Mouse (Mus musculus) embryonic facial prominence, embryonic 14.5 days (tissue): ENCODE measurements at regions not wholly inside any gene's neighbourhood (a gene's known extent, or its start where the extent isn't known, plus 50 kb on each side); places are given as distances from the start of the nearest gene placed in this dataset.
A peak's percentile ranks its signal among the peaks of the same experiment; 100 is the strongest.

ENCODE experiments used
- ATAC-seq: fragments of 200-750 bp; cut with Nextera tagmentation; 2 replicates; pipeline ENCODE4 v1.8.0; 2017; ENCODE audit warnings: low read depth, moderate number of reproducible peaks, moderate TSS enrichment
- DNase-seq: peaks from one replicate; pipeline ENCODE4 v3.0.0-alpha.2; 2015; ENCODE audit warnings: low spot score
- H3K27ac ChIP-seq: fragments of 300-500 bp; sonication (generic); replicated peaks from 2 replicates; pipeline ENCODE4 v1.5.1; 2014; ENCODE audit warnings: low read depth, mild to moderate bottlenecking, low read length, moderate library complexity
- H3K27me3 ChIP-seq: fragments of 300-500 bp; sonication (generic); replicated peaks from 2 replicates; pipeline ENCODE4 v1.6.1; 2014; ENCODE audit warnings: low read length; ENCODE audit not compliant: control insufficient read depth, insufficient read depth
- H3K36me3 ChIP-seq: fragments of 300-500 bp; sonication (generic); 2 replicates; pipeline ENCODE4 v1.6.1; 2014; ENCODE audit warnings: low read length, mixed read lengths; ENCODE audit not compliant: control insufficient read depth, insufficient read depth
- H3K4me1 ChIP-seq: fragments of 300-500 bp; sonication (generic); 2 replicates; pipeline ENCODE4 v1.6.1; 2014; ENCODE audit warnings: antibody characterized with exemption, low read length; ENCODE audit not compliant: control insufficient read depth, insufficient read depth
- H3K4me2 ChIP-seq: fragments of 300-500 bp; sonication (generic); 2 replicates; pipeline ENCODE4 v1.6.1; 2014; ENCODE audit warnings: low read depth, mild to moderate bottlenecking, low read length, moderate library complexity, mixed read lengths
- H3K4me3 ChIP-seq: fragments of 300-500 bp; sonication (generic); 2 replicates; pipeline ENCODE4 v1.5.1; 2014; ENCODE audit warnings: low read depth, mild to moderate bottlenecking, low read length
- H3K9ac ChIP-seq: fragments of 300-500 bp; sonication (generic); 2 replicates; pipeline ENCODE4 v1.6.1; 2014; ENCODE audit warnings: low read depth, mild to moderate bottlenecking, low read length, moderate library complexity, mixed read lengths
- H3K9me3 ChIP-seq: fragments of 300-500 bp; sonication (generic); 2 replicates; pipeline ENCODE4 v1.6.1; 2016; ENCODE audit warnings: low read length; ENCODE audit not compliant: control insufficient read depth
- WGBS: fragments of 180-500 bp; shearing (Covaris S2); extraction: QIAGEN DNeasy Blood & Tissue Kit; methylation state at CpG from one replicate; pipeline ENCODE4 v1.1.7; 2014; 5-methylcytosine and 5-hydroxymethylcytosine counted together

DNA sequence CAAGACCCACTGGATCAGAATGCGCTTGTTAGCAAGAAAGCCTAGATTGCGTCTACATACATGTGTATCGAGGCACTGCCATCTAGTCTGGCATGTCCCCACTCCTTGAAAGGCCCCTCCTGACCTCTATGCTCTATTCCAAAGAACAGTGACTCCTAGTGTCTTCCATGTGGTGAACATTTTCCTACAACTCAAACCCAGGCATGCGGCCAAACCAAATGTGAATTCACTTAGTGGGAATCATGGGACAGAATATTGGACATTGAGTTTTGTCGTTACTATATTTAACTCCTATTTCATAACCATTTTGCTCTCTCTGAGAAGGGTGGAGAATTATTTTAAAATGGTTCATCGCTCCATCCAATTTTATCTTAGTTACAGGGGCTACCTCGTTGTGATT lies 196.7 kb downstream of the Cd47 start:
- peak; percentile 86 for DNase-seq
- WGBS, result 61% methylated on average over 7 of the region's 7 CpGs
- ATAC-seq, result no peak
- H3K4me1 ChIP-seq, result peaks cover 15% of the 10 kb centered on the region; the same call in 1 of the 2 replicates
- H3K9ac ChIP-seq, result no peak overlapping the region
- H3K27ac ChIP-seq, result peak overlapping the region; percentile 48; the same call in 1 of the 2 replicates
- no peaks in the 10 kb centered on the region for H3K36me3 ChIP-seq
- H3K27me3 ChIP-seq, result no peaks in the 10 kb centered on the region
- no peak overlapping the region for H3K4me3 ChIP-seq
- no peaks in the 10 kb centered on the region for H3K9me3 ChIP-seq
- H3K4me2 ChIP-seq, result no peak overlapping the region

DNA sequence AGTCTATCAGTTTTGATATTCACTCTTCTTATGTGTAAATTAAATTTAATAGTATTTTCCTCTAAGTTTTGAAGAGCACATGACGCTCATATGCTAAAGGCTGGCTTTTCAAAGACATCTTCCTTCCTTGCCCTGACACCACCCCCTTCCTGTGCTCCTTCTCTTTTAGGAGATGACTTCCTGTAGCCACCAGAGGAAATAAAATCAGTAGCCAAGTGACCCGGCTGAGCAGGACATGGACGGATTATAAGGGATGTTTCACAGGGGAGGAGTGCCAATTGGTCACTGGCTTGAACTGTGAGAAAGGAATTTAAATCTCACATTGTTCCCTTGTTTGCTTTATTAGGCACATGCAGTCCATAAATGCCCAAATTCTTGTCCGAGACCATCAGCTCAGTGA lies 200.5 kb downstream of the Cd47 start:
- Histone ChIP-seq H3K36me3 (no peaks in the 10 kb centered on the region), H3K27me3 (no peaks in the 10 kb centered on the region), H3K4me1 (peaks cover 15% of the 10 kb centered on the region; the same call in 1 of the 2 replicates), H3K27ac (no peak overlapping the region), H3K9ac (no peak overlapping the region), H3K4me3 (no peak overlapping the region), H3K4me2 (no peak overlapping the region), H3K9me3 (no peaks in the 10 kb centered on the region)
- 65% methylated on average over 4 of the region's 4 CpGs for WGBS
- ATAC-seq, result no peak
- DNase-seq, result no peak

DNA sequence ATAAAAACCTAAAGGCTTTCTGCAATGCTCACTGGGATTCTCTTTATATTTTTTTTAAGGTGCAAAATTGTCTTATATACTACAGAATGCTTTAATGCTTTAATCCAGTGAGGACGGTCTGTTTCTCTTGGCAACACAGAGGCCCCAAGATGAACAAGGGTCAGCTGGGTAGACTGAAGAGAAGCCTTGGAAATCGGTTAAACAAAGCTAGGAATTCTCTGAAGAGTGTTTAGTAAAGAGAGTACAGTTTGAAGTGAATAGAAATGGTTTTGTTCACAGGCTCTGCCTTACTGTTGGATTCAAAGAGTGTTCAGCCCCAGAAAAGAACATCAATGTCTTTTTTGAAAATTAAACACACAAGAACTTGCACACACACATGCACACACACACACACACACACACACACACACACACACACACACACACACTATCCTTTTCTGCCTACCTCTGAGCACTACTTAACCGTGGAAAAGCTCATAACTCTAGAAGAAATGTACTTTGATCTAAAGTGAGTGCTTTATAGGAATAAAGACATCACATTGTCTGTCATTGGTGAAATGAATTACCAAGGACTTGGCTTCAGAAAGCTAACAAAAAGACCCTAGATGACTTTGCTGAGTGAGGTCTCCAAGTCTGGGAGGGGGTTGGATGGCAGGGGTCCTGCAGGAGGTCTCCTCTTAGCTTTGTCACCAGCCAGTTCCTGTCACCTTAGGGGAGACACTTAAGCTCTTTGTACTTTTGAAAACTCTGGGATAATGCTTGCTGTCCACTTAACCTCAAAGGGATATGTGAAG lies 201.5 kb downstream of the Cd47 start:
- Histone ChIP-seq H3K36me3 (no peaks in the 10 kb centered on the region), H3K4me1 (peaks cover 10% of the 10 kb centered on the region; the same call in 1 of the 2 replicates), H3K9ac (no peak overlapping the region), H3K27me3 (no peaks in the 10 kb centered on the region), H3K4me3 (no peak overlapping the region), H3K27ac (no peak overlapping the region), H3K9me3 (no peaks in the 10 kb centered on the region), H3K4me2 (no peak overlapping the region)
- 49% methylated on average over 3 of the region's 3 CpGs for WGBS
- ATAC-seq (no peak), DNase-seq (no peak)

DNA sequence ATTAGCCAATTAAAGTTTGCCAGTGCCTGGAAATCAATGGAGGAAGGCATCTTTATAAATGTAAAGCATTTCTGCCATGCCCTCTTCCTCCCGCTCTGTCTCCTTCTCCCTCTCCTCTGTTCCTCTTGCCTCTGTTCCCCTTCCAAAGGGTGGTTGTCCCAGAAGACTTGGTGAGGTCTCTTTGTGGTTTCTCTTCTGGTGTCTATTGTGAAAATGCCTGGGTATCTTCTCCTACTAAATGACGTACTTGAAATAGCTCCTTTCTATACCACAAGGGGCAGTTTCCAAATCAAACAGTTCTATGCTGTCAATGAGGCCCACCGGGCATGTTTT lies 202.1 kb downstream of the Cd47 start:
- no peak for ATAC-seq
- DNase-seq, result no peak
- WGBS, result 81% methylated on average over 3 of the region's 3 CpGs
- Histone ChIP-seq H3K9ac (no peak overlapping the region), H3K4me3 (no peak overlapping the region), H3K27me3 (no peaks in the 10 kb centered on the region), H3K4me1 (0 out of 2 replicates have a peak, but pooled peaks cover 7% of the 10 kb centered on the region), H3K27ac (no peak overlapping the region), H3K36me3 (no peaks in the 10 kb centered on the region), H3K9me3 (no peaks in the 10 kb centered on the region), H3K4me2 (no peak overlapping the region)

DNA sequence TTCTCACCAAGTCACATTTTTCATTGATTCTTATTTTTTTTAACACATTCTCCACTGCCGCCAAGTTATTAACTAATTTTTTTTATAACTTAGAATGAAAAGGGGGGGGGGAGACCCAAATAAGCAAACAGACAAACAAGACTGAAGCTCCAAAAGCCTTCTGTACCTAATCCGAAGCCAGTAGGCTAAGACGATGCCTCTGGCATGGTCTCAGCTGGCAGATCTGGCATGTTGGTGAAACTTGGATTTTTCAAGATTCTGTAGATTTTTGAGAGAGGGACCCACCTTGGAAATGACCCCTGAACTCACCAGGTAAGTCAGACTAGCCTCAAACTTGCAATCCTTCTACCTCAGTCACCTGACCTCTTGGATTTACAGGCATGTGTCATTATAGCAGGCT lies 208.7 kb downstream of the Cd47 start:
- Histone ChIP-seq H3K9me3 (no peaks in the 10 kb centered on the region), H3K4me3 (no peak overlapping the region), H3K9ac (no peak overlapping the region), H3K36me3 (no peaks in the 10 kb centered on the region), H3K27ac (no peak overlapping the region), H3K4me1 (no peaks in the 10 kb centered on the region), H3K27me3 (no peaks in the 10 kb centered on the region), H3K4me2 (no peak overlapping the region)
- no peak for DNase-seq
- WGBS, result 86% methylated on average over 3 of the region's 3 CpGs
- ATAC-seq, result no peak

DNA sequence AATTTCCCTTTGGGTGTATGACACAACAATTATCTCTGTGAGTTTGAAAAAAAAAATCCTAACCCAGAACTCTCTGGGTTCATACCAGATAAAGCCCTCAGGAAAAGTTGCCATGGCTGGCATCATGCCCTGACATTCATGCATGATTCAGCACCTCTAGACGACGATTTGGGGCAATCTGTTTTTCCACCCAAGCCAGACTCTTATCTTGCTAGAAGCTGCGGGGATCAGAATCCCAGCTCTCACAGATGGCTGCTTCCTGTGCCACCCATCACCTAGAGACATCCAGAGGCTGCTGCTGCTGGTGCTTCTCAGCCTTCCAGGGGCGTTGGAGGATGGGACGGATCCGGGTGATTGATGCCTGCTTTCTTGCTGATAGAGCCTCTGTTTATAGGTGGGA lies 209.2 kb downstream of the Cd47 start:
- Histone ChIP-seq H3K27me3 (no peaks in the 10 kb centered on the region), H3K4me3 (no peak overlapping the region), H3K4me2 (no peak overlapping the region), H3K4me1 (no peaks in the 10 kb centered on the region), H3K36me3 (no peaks in the 10 kb centered on the region), H3K9ac (no peak overlapping the region), H3K27ac (no peak overlapping the region), H3K9me3 (no peaks in the 10 kb centered on the region)
- 53% methylated on average over 6 of the region's 6 CpGs for WGBS
- DNase-seq, result no peak
- no peak for ATAC-seq

DNA sequence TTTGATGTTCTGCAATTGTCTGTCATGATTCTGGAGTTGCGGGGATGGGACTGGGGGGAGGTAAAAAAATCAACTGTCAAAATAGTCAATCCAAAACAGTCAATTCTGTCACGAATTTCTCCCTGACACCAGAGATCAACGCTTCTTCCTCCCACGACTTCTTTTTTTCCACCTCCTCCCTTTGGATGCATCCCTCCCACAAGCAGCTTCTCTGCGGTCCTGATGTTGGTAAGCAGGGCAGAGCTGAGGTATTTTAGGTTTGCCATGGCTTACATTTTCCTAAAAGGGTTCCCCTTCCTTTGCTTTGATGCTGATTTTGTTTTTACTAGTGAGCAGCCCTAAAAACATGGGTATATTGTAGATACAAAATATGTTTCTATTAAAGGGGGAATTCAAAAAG lies 209.7 kb downstream of the Cd47 start:
- Histone ChIP-seq H3K4me3 (no peak overlapping the region), H3K9me3 (no peaks in the 10 kb centered on the region), H3K27ac (no peak overlapping the region), H3K9ac (no peak overlapping the region), H3K27me3 (no peaks in the 10 kb centered on the region), H3K36me3 (no peaks in the 10 kb centered on the region), H3K4me2 (no peak overlapping the region), H3K4me1 (no peaks in the 10 kb centered on the region)
- ATAC-seq (no peak), DNase-seq (no peak)
- WGBS, result 65% methylated on average over 5 of the region's 5 CpGs

DNA sequence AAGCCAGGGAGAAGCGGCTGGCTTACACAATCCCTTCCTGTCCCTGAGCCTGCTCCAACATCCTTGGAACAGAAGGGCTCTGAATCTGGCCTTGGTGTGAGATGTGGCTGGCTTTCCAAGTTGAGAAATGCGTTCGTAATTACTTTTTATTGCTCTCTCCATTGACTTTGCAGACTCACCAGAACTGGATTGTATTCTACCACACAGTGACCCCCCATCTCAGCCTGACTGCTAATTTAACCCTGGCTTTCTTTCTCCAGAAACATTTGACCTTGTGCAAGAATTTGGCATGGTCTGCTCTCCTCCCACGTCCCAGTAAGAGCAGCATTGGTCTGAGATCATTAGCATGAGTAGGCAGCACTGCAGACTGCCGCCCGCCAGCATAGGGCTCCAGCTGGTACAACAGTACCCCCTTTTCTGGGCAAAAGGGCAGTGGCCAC lies 210.2 kb downstream of the Cd47 start:
- Histone ChIP-seq H3K4me2 (no peak overlapping the region), H3K4me3 (no peak overlapping the region), H3K27ac (no peak overlapping the region), H3K27me3 (no peaks in the 10 kb centered on the region), H3K9me3 (no peaks in the 10 kb centered on the region), H3K4me1 (no peaks in the 10 kb centered on the region), H3K9ac (no peak overlapping the region), H3K36me3 (no peaks in the 10 kb centered on the region)
- DNase-seq (no peak), ATAC-seq (no peak)
- WGBS, result 78% methylated on average over 6 of the region's 6 CpGs

DNA sequence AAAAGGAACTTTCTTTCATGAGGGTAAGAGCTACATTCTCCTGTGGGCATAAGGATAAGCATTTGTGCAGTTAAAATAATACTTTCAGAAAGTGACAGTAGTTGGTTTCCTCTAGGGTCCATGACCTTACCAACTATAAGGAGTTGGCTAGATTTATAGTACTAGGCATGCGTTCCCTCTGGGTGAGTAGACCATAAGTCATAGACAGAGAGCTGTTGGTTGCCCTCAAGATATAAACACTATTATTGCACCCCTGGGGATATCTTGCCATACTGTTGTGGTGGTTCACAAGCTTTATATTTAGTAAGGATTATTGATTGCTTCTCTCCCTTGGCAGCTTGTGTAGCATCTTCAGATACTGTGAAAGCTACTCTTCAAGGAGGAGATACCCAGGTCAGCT lies 223.6 kb downstream of the Cd47 start:
- no peak overlapping the region for H3K4me3 ChIP-seq
- no peaks in the 10 kb centered on the region for H3K27me3 ChIP-seq
- no peak for DNase-seq
- H3K4me1 ChIP-seq, result peaks cover 8% of the 10 kb centered on the region
- no peaks in the 10 kb centered on the region for H3K36me3 ChIP-seq
- no peak overlapping the region for H3K9ac ChIP-seq
- 93% methylated on average over 1 of the region's 1 CpGs for WGBS
- H3K9me3 ChIP-seq, result no peaks in the 10 kb centered on the region
- ATAC-seq, result no peak
- no peak overlapping the region for H3K4me2 ChIP-seq
- H3K27ac ChIP-seq, result no peak overlapping the region
